Mouse (Mus musculus): ENCODE data around the gene Pdia2.

GRCm38 (mm10) chr17:26206392-26206791, 7.5 kb upstream of the Pdia2 start:
- TF ChIP-seq CTCF (IDR thresholded peaks at IDR 0.05): no peak
- TF ChIP-seq EP300 (IDR thresholded peaks at IDR 0.05): no peak
